Mouse (Mus musculus): ENCODE results near the gene 2900026A02Rik.

GRCm38 (mm10) chr5:113111336-113111735, 109.7 kb downstream of the 2900026A02Rik start:
- TF ChIP-seq EP300 (IDR thresholded peaks at IDR 0.05; ENCODE audit: insufficient read depth, low read depth, low read length) (no peak), CTCF (IDR thresholded peaks at IDR 0.05) (no peak)

Measured in heart, adult 2 months (tissue).